Mouse (Mus musculus) kidney, adult 2 months (tissue): ENCODE measurements around the gene Npw.

ENCODE experiments used
- CTCF ChIP-seq: fragments of 200-500 bp; conservative IDR thresholded peaks from 2 replicates; pipeline ENCODE4 v1.5.1; 2011; ENCODE audit warnings: low read depth, mild to moderate bottlenecking, control low read depth, low read length, moderate library complexity, mixed read lengths; ENCODE audit not compliant: insufficient read depth, insufficient read length
- POLR2A ChIP-seq: fragments of 200-500 bp; IDR thresholded peaks from one replicate; pipeline ENCODE4 v1.6.1; 2011; ENCODE audit warnings: low read depth, low read length, control low read depth

GRCm38 (mm10) chr17:24608874-24609273, 49.4 kb downstream of the Npw start:
- TF ChIP-seq POLR2A: no peak
- no peak for TF ChIP-seq CTCF
